Mouse (Mus musculus) small intestine, adult 2 months (tissue): Measurements from ENCODE around the gene Fat3. TPM values are rescaled to one million over a fixed set of nuclear protein-coding genes. Genes with fewer than 3 reads are reported as not detected.

Experiments
- H3K27ac ChIP-seq: fragments of 200-500 bp; 2 replicates; pipeline ENCODE4 v1.5.1; 2012; ENCODE audit warnings: low read depth, low read length, control low read depth, inconsistent platforms; ENCODE audit not compliant: insufficient read depth
- H3K27me3 ChIP-seq: fragments of 200-500 bp; 2 replicates; pipeline ENCODE4 v1.6.1; 2012; ENCODE audit warnings: mild to moderate bottlenecking, moderate library complexity, low read length, inconsistent platforms; ENCODE audit not compliant: control insufficient read depth, insufficient read depth
- H3K36me3 ChIP-seq: fragments of 200-500 bp; 2 replicates; pipeline ENCODE4 v1.6.1; 2012; ENCODE audit warnings: mild to moderate bottlenecking, low read length, control low read depth, inconsistent platforms; ENCODE audit not compliant: control insufficient read depth, insufficient read depth
- H3K4me1 ChIP-seq: fragments of 200-500 bp; 2 replicates; pipeline ENCODE4 v1.6.1; 2012; ENCODE audit warnings: low read length, inconsistent platforms, mixed read lengths; ENCODE audit not compliant: control insufficient read depth, insufficient read depth, insufficient read length
- H3K4me3 ChIP-seq: fragments of 200-500 bp; 2 replicates; pipeline ENCODE4 v1.5.1; 2012; ENCODE audit warnings: low read depth, mild to moderate bottlenecking, control low read depth, inconsistent platforms, low read length, moderate library complexity
- CTCF ChIP-seq: fragments of 200-500 bp; IDR thresholded peaks from 2 replicates; pipeline ENCODE4 v1.5.1; 2012; ENCODE audit warnings: low read depth, mild to moderate bottlenecking, control low read depth, inconsistent platforms, low read length, moderate library complexity, mixed read lengths; ENCODE audit not compliant: insufficient replicate concordance, insufficient read length; ENCODE audit errors: extremely low read depth
- POLR2A ChIP-seq: fragments of 200-500 bp; IDR thresholded peaks from 2 replicates; pipeline ENCODE4 v1.6.1; 2012; ENCODE audit warnings: low read depth, mild to moderate bottlenecking, control low read depth, inconsistent platforms, low read length, moderate library complexity
- WGBS: fragments of 180-500 bp; shearing (Covaris S2); methylation state at CpG from one replicate; pipeline ENCODE4 v1.1.7; 2018; 5-methylcytosine and 5-hydroxymethylcytosine counted together
- polyA plus RNA-seq: library from polyadenylated mRNA; depleted of rRNA; stranded (reverse); fragments of >200 nt; gene quantifications from 2 replicates; pipeline ENCODE4 v1.2.3, GENCODE M21; 2012

Gene Fat3
- polyA plus RNA-seq, 1 experiment = 0.20 TPM

GRCm38 (mm10) chr9:16363713-16364112 lies 137.4 kb downstream of the Fat3 start:
- Histone ChIP-seq H3K36me3 (no peaks in the 10 kb centered on the region), H3K4me1 (no peaks in the 10 kb centered on the region), H3K27ac (no peak overlapping the region), H3K4me3 (no peak overlapping the region), H3K27me3 (no peaks in the 10 kb centered on the region)
- WGBS = 66% methylated on average over 3 of the region's 3 CpGs
- TF ChIP-seq POLR2A = no peak
- TF ChIP-seq CTCF = no peak

- Histone ChIP-seq H3K27me3 (no peaks in the 10 kb centered on the region), H3K4me1 (no peaks in the 10 kb centered on the region), H3K4me3 (no peak overlapping the region), H3K27ac (no peak overlapping the region), H3K36me3 (no peaks in the 10 kb centered on the region)
- TF ChIP-seq POLR2A = no peak
- no peak for TF ChIP-seq CTCF
- WGBS = 49% methylated on average over 5 of the region's 5 CpGs
Observed at GRCm38 (mm10) chr9:16361811-16362210, 139.3 kb downstream of the Fat3 start.

GRCm38 (mm10) chr9:16356636-16357035 lies 144.4 kb downstream of the Fat3 start:
- Histone ChIP-seq H3K36me3 (no peaks in the 10 kb centered on the region), H3K27ac (no peak overlapping the region), H3K4me1 (no peaks in the 10 kb centered on the region), H3K4me3 (no peak overlapping the region), H3K27me3 (no peaks in the 10 kb centered on the region)
- TF ChIP-seq POLR2A (no peak), CTCF (no peak)
- WGBS = 54% methylated on average over 4 of the region's 4 CpGs

GRCm38 (mm10) chr9:16354906-16355305 lies 146.2 kb downstream of the Fat3 start:
- Histone ChIP-seq H3K4me3 (no peak overlapping the region), H3K27me3 (no peaks in the 10 kb centered on the region), H3K27ac (no peak overlapping the region), H3K4me1 (no peaks in the 10 kb centered on the region), H3K36me3 (no peaks in the 10 kb centered on the region)
- 20% methylated on average over 1 of the region's 1 CpGs for WGBS
- TF ChIP-seq POLR2A (no peak), CTCF (no peak)

- H3K27ac ChIP-seq = no peak overlapping the region
- TF ChIP-seq CTCF (no peak), POLR2A (no peak)
- H3K36me3 ChIP-seq = no peaks in the 10 kb centered on the region
- 54% methylated on average over 4 of the region's 4 CpGs for WGBS
- no peaks in the 10 kb centered on the region for H3K4me1 ChIP-seq
- H3K4me3 ChIP-seq = no peak overlapping the region
- H3K27me3 ChIP-seq = no peaks in the 10 kb centered on the region
Observed at GRCm38 (mm10) chr9:16353049-16353724, 147.9 kb downstream of the Fat3 start.

- Histone ChIP-seq H3K27ac (no peak overlapping the region), H3K27me3 (no peaks in the 10 kb centered on the region), H3K4me1 (no peaks in the 10 kb centered on the region), H3K36me3 (no peaks in the 10 kb centered on the region), H3K4me3 (no peak overlapping the region)
- TF ChIP-seq CTCF (no peak), POLR2A (no peak)
- 56% methylated on average over 4 of the region's 4 CpGs for WGBS
Observed at GRCm38 (mm10) chr9:16352486-16353048, 148.5 kb downstream of the Fat3 start.

GRCm38 (mm10) chr9:16344902-16345855 lies 155.9 kb downstream of the Fat3 start:
- WGBS = 74% methylated on average over 11 of the region's 11 CpGs
- Histone ChIP-seq H3K4me1 (no peaks in the 10 kb centered on the region), H3K27ac (no peak overlapping the region), H3K36me3 (no peaks in the 10 kb centered on the region), H3K4me3 (no peak overlapping the region), H3K27me3 (no peaks in the 10 kb centered on the region)
- TF ChIP-seq POLR2A (no peak), CTCF (no peak)
